Mouse (Mus musculus) MEL-GATA-1-ER (cell line): ENCODE measurements around the gene Uba52.

Experiments
- DNase-seq: peaks from one replicate; pipeline ENCODE4 v3.0.0-alpha.2; 2012; ENCODE audit warnings: low read depth; ENCODE audit errors: extremely low read depth

The Uba52 gene

GRCm38 (mm10) chr8:70486191-70486681 lies 24.4 kb downstream of the Uba52 start:
- no peak for DNase-seq

GRCm38 (mm10) chr8:70482943-70483342 lies 27.7 kb downstream of the Uba52 start:
- DNase-seq, result no peak

GRCm38 (mm10) chr8:70481908-70482307 lies 28.7 kb downstream of the Uba52 start:
- no peak for DNase-seq

- DNase-seq, result peak; percentile 81
Measured at GRCm38 (mm10) chr8:70477269-70477982, 33.2 kb downstream of the Uba52 start.

DNA sequence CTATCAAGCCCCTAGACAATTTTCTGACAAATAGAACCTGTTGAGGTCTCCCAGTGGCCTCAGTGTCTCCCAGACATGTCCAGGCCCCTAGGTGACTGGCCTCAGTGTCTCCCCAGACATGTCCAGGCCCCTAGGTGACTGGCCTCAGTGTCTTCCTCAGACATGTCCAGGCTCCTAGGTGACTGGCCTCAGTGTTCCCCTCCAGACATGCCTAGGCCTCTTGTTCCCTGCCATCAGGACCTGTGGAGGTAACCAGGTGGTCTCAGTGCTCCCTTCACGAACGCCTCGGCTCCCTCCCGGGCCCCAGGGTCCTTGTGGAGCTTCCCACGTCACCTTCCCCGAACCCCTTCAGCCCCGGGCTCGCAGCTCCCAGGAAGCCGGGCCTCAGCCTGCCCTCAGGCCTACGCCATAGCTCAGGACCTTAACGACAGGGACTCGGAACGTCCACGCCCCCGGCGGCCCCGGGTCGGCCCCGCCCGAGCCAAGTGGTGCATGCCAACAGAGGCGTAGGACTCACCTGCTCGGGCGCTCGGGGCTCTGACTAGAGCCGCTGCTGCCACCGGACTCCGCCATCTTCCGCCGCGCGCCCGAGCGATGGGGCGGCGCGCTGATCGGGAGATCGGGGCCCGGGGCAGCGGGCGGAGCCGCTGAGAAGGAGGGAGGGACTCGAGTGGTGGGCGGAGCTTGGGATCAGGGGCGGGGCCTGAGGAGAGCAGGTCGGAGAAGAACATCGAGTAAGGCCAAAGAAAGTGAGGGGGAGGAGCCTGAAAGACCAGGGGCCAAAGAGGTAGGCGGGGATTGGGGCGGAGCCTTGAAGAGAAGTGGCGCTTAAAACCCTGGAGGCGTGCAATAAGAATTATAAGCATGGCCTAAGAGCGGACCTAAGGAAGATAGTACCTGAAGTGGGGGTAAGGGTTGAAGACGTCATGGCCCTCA lies 34.0 kb downstream of the Uba52 start, which contains the start of gene Klhl26:
Gene Klhl26 (minus strand): TSS at position 636 of the 936 bp plus-strand sequence.
- DNase-seq, result peak; percentile 94

DNA sequence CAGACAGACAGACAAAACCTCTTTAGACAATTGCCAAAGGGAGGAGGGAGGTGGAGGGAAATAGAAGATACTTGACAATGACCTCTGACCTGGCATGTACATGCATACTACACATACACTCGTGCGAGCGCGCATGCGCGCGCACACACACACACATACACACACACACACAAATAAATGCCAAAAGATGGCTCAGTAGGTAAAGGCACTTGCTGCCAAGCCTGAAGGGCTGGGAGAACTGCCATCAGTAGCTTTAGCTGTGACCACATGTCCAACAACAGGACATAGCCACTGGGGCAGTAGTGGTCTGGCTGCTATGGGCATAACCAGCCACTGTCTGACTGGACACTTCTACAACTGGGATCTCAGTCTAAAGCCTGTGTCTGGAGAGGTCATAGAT lies 38.7 kb downstream of the Uba52 start:
- no peak for DNase-seq

DNA sequence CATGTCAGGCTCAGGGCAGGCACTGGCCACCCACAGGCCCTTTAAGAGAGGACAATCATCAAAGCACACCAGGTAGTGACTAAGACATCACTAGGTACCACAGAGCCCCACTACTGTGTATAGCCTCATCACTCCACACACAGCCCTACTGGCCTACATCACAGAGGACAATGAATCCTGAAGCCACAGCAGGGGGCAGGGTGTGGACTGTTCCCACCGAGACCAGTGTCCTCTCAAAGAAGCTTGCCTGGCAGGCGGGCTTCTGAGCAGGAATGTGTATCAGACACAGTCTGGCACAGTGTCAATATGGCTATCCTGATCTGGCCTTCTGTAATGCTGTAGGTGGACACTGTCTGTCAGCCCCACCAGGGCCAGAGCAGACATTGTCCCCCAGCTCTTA lies 40.7 kb downstream of the Uba52 start:
- no peak for DNase-seq

DNA sequence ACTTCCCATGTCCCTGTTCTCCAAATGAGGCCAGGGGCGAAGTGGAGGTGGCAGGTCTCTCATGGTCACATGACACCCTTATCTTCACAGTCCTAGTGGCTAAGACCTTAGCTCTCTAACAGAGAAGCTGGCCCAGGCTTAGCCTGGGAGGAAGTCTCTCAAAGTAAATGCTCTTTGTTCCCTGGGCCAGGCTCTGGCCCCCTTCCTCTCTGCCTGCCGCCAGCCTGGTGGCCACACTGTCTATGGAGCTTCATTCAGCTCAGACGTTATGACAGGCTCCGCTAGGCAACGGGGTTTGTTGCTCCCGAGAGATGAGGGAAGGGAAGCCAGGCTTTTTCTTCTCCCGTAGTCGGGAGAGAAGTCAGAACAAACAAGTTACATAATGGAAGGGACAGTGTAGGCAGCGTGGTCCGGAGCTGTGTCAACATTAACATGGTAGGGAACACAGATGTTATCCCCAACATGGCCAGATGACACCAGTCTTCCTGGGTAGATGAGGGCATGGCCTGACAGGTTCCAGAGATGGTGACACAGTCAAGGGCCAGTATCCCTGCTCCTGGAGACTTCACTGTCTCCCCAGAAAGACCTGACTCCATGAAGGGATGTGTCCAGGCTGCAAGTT lies 41.2 kb downstream of the Uba52 start:
- peak; percentile 30 for DNase-seq

- no peak for DNase-seq
Measured at GRCm38 (mm10) chr8:70468733-70469132, 41.9 kb downstream of the Uba52 start.

DNA sequence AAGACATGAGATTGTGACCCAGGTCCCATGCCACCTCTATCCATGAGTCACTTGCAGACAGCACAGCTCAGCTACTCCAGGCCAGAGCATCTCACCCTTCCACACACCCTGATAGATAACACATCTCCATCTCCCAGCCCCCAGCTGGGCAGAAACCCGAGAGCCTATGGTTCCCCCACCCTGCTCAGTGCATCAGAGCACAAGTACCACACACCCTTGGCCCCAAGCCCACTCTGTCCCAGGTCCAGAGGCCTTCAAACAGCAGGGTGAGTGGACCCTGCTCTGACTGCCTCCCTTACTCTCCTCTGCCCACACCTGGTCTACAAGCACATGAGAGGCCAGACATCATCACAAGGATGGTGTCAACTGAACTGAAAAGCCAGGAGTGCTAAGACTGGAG lies 42.7 kb downstream of the Uba52 start:
- no peak for DNase-seq

DNA sequence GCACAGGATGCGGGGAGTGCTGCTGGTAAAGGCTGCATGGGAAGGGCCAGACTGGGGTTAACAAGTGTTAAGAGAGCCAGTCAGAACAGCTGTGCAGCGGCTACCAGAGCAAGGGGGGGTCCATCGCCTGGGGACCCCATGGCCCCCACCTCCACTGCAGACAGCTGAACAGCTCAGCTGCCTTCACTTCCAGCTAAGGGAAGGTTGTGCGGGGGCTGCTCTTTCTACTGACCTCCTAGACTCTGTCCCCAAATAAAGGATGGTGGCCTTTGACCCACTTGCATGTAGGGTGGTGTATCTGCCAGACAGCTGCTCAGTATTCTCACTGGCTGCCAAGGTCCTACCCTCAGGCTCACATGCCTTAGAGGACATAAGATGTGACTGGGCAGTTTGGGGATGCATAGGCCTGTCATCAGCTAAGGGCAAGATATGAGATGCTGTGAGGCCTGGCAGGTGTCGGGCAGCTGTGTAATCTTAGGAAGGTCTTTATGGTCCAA lies 43.3 kb downstream of the Uba52 start:
- no peak for DNase-seq

- no peak for DNase-seq
Measured at GRCm38 (mm10) chr8:70466771-70467170, 43.8 kb downstream of the Uba52 start.

- DNase-seq, result no peak
Measured at GRCm38 (mm10) chr8:70466305-70466704, 44.3 kb downstream of the Uba52 start.

GRCm38 (mm10) chr8:70465701-70466100 lies 44.9 kb downstream of the Uba52 start:
- no peak for DNase-seq

DNA sequence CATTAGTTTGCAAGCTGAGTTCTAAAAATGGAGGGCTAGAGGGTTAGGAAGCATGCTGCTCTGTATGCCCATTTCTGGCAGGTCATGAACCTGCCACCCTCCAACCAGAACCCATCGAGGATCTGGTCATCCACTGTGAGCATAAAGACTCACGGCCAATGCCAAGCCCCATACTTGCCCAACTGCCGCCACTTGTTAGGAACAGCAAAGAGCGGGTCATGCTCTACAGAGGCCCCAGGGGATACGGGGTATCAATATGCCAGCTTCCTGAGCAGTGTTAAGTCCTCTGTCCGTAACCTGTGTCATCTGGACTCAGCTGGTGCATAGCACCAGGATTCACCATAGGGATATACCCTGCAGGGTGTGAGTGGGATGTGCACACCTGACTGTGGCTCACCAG lies 46.4 kb downstream of the Uba52 start:
- no peak for DNase-seq

DNA sequence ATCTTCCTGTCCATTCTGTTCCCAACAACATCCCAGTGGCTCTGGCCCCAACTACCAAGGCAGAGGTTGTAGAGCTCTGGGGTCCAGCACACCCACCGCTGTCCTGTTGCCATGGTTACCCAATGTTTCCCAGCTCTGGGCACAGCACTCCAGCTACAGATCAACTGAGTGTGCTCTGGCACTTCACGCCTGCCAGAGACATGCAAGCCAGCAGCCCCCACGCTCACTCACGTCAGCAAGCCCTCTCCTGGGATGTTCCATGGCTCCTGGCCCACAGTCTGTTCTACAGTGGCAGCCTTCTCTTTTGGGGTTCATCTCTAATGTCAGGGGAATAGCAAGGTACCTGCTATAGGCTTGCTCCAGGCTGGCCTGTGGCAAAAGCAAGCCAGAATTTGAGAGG lies 47.3 kb downstream of the Uba52 start:
- no peak for DNase-seq

- DNase-seq, result no peak
Measured at GRCm38 (mm10) chr8:70462516-70462813, 48.1 kb downstream of the Uba52 start.

DNA sequence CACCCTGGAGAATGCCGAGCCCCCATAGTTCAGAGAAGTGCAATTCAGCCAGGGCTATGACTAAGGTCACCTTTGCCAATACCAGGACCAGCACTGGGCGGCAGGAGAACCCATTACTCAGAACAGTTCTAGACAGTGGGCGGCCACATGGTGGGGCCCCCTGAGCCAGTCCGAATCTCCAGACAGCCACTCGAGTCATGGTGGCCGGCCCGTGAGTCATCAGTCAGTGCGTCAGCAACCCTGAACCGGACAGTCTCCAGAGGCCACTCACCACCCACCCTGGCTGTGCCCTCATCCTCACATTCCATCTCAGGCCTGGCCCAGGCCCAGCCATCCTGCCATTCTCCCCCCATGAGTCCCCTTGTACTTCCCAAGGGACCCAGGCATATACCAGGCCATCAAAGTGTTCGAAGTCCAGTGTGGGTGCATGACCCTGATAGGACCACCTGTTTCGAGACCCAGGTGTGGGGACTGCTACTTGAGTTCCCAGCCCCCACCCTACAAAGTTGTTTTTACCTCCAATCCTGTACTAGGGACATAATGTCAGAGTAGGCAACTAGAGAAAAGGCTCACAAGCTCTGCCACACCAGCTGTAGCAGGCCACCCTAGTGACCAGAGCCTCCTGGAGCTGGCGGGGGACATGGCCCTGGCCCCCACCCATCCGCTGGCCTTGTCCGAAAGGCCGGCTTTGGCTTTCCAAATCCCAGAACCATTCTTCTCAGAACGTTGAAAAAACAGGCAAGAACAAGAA lies 48.7 kb downstream of the Uba52 start:
- no peak for DNase-seq

GRCm38 (mm10) chr8:70460606-70461005 lies 50.0 kb downstream of the Uba52 start:
- no peak for DNase-seq

- no peak for DNase-seq
Measured at GRCm38 (mm10) chr8:70460199-70460598, 50.4 kb downstream of the Uba52 start.

DNA sequence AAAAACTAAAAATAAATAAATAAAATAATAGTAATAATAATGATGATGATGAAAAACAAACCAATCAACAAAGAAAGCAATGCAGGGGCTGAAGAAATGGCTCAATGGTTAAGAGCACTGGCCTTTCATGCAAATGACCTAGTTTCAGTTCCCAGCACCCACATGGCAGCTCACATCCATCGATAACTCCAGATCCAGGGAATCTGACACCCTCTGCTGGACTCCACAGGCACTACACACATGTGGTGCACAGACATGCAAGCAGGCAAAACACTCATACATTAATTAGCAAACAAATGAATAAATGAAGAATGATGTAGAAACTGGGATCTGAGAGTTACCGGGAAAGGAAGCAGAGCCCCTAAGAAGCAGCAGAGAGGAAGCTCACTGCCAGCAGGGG lies 51.0 kb downstream of the Uba52 start:
- no peak for DNase-seq
